Mouse (Mus musculus) embryonic fibroblast, embryonic 13.5 days (primary cell): ENCODE results near the gene Areg.

Source experiments
- CTCF ChIP-seq: IDR thresholded peaks from 2 replicates; pipeline ENCODE4 v1.5.1; 2011; ENCODE audit warnings: mild to moderate bottlenecking, control low read depth, low read length, moderate library complexity, borderline replicate concordance; ENCODE audit not compliant: insufficient read depth
- POLR2A ChIP-seq: IDR thresholded peaks from 2 replicates; pipeline ENCODE4 v1.6.1; 2011; ENCODE audit warnings: low read depth, mild to moderate bottlenecking, control low read depth, low read length, moderate library complexity

GRCm38 (mm10) chr5:91114574-91114973 lies 24.8 kb upstream of the Areg start:
- TF ChIP-seq POLR2A (no peak), CTCF (no peak)
